Comparison of ENCODE assay signal across 17 mouse cellular contexts in the genomic region with DNA sequence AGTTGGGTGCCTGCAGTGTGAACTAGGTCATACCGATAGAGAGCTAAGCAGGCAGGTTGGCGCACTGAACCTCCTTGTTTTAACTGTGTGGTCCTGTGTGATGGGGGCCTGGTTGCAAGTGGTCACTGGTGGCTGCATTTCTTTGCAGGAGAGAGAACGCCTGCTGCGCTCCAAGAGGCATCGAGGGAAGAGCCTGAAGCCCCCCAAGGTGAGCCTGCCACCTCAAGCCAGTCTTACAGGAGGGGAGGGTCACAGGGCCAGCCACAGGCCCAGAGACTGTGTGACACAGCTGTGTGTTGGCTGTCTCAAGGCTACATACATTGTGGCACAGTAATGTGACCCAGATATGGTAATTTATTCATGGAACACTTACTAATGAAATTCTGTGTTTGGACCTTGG. TPM values are rescaled to one million over a fixed set of nuclear protein-coding genes. Genes with fewer than 3 reads are reported as not detected.
"Had no signal": no experiment of that assay in that cellular context is flagged by ENCODE, and none has a peak within 500 bp of the region (broad histone marks: within the 10 kb centered on the region; RNA-seq: fewer than 3 reads in every experiment).

No protein-coding gene starts in this region.

- H3K27me3 ChIP-seq: limb, embryonic 15.5 days; liver, embryonic 12.5 days; neural tube, embryonic 15.5 days; stomach, embryonic 15.5 days had no signal

- H3K9ac ChIP-seq: limb, embryonic 15.5 days; liver, embryonic 12.5 days; lung, embryonic 14.5 days; neural tube, embryonic 15.5 days; stomach, embryonic 15.5 days had no signal

- H3K4me1 ChIP-seq: limb, embryonic 15.5 days; liver, embryonic 12.5 days; stomach, embryonic 15.5 days had no signal

- DNase-seq: kidney, adult 8-10 months; kidney, postnatal 36 days; lung, embryonic 14.5 days; lung, postnatal 10 days; right cerebral cortex, postnatal 14 days had no signal

- H3K9me3 ChIP-seq: limb, embryonic 15.5 days; liver, embryonic 12.5 days; megakaryocyte, embryonic 14.5 days; neural tube, embryonic 15.5 days; stomach, embryonic 15.5 days had no signal

- H3K36me3 ChIP-seq: limb, embryonic 15.5 days; liver, embryonic 12.5 days; stomach, embryonic 15.5 days had no signal

- H3K4me3 ChIP-seq: limb, embryonic 15.5 days; liver, embryonic 12.5 days; megakaryocyte, embryonic 14.5 days; myocyte; neural tube, embryonic 15.5 days; stomach, embryonic 15.5 days had no signal

- H3K4me2 ChIP-seq: limb, embryonic 15.5 days; liver, embryonic 12.5 days; lung, embryonic 14.5 days; neural tube, embryonic 15.5 days; stomach, embryonic 15.5 days had no signal

- H3K27ac ChIP-seq: kidney, postnatal 0 days; limb, embryonic 15.5 days; liver, embryonic 12.5 days; macrophage; neural tube, embryonic 15.5 days; stomach, embryonic 15.5 days had no signal

- ATAC-seq: inflammation-experienced regulatory T-cells, adult 6 months; intestine, postnatal 0 days; liver, embryonic 12.5 days had no signal

RNA-seq across cellular contexts. Expression of a gene that starts 21.9 kb away (rescaled TPM):
- polyA plus RNA-seq: kidney, postnatal 0 days; limb, embryonic 11.5 days; liver, embryonic 12.5 days; liver, embryonic 16.5 days; lung, embryonic 14.5 days; macrophage; myocyte had no signal
